Mouse (Mus musculus): ENCODE data around the gene Jchain.
"Not testable (repeated sequence)": the region's sequence is repeated elsewhere in the genome, so short reads cannot be mapped to it uniquely, and the experiment has no call there.

The Jchain gene

GRCm38 (mm10) chr5:88527657-88528056, at the start of gene Jchain:
Gene Jchain (minus strand): TSS chr5:88527891.
- no peak for DNase-seq (ENCODE audit: low spot score)

GRCm38 (mm10) chr5:88575506-88576338, 48.0 kb upstream of the Jchain start:
- DNase-seq (ENCODE audit: low spot score): no peak

GRCm38 (mm10) chr5:88574829-88575228, 47.1 kb upstream of the Jchain start:
- no peak for DNase-seq (ENCODE audit: low spot score)

GRCm38 (mm10) chr5:88569541-88569940, 41.9 kb upstream of the Jchain start:
- no peak for DNase-seq (ENCODE audit: low spot score)

GRCm38 (mm10) chr5:88566034-88566841, 38.5 kb upstream of the Jchain start:
- DNase-seq (ENCODE audit: low spot score): peak; percentile 18

- peak; percentile 52 for DNase-seq (ENCODE audit: low spot score)
Observed at GRCm38 (mm10) chr5:88565148-88566033, 37.7 kb upstream of the Jchain start.

- DNase-seq (ENCODE audit: low spot score): peak; percentile 82
Observed at GRCm38 (mm10) chr5:88564501-88565147, 36.9 kb upstream of the Jchain start, which contains the start of gene Rufy3. Gene Rufy3 (plus strand): TSS chr5:88565040.

- no peak for DNase-seq (ENCODE audit: low spot score)
Observed at GRCm38 (mm10) chr5:88562863-88563780, 35.4 kb upstream of the Jchain start.

GRCm38 (mm10) chr5:88561080-88561814, 33.6 kb upstream of the Jchain start:
- DNase-seq (ENCODE audit: low spot score): no peak

- no peak for DNase-seq (ENCODE audit: low spot score)
Observed at GRCm38 (mm10) chr5:88558991-88559390, 31.3 kb upstream of the Jchain start.

- DNase-seq (ENCODE audit: low spot score): peak; percentile 92
Observed at GRCm38 (mm10) chr5:88554086-88554886, 26.6 kb upstream of the Jchain start, which contains the start of gene Utp3. Gene Utp3 (plus strand): TSS chr5:88554462.

GRCm38 (mm10) chr5:88553271-88554085, 25.8 kb upstream of the Jchain start:
- no peak for DNase-seq (ENCODE audit: low spot score)

GRCm38 (mm10) chr5:88545536-88545935, 17.8 kb upstream of the Jchain start:
- DNase-seq (ENCODE audit: low spot score): no peak

- DNase-seq (ENCODE audit: low spot score): not testable (repeated sequence)
Observed at GRCm38 (mm10) chr5:88544411-88544810, 16.7 kb upstream of the Jchain start.

- DNase-seq (ENCODE audit: low spot score): peak; percentile 66
Observed at GRCm38 (mm10) chr5:88542651-88543282, 15.1 kb upstream of the Jchain start.

GRCm38 (mm10) chr5:88540845-88541244, 13.2 kb upstream of the Jchain start:
- no peak for DNase-seq (ENCODE audit: low spot score)

GRCm38 (mm10) chr5:88534697-88535096, 7.0 kb upstream of the Jchain start:
- DNase-seq (ENCODE audit: low spot score): no peak
